Mouse (Mus musculus) hindbrain, embryonic 12.5 days (tissue): ENCODE data around the gene Rras. TPM values are rescaled to one million over a fixed set of nuclear protein-coding genes. Genes with fewer than 3 reads are reported as not detected.
"Not testable (repeated sequence)": the region's sequence is repeated elsewhere in the genome, so short reads cannot be mapped to it uniquely, and the experiment has no call there.

Source experiments
- ATAC-seq: fragments of 200-750 bp; cut with Nextera tagmentation; 2 replicates; pipeline ENCODE4 v1.8.0; 2017; ENCODE audit warnings: moderate TSS enrichment; ENCODE audit not compliant: low FRiP score
- H3K27ac ChIP-seq: fragments of 300-500 bp; sonication (generic); 2 replicates; pipeline ENCODE4 v1.5.1; 2016; ENCODE audit warnings: mild to moderate bottlenecking
- H3K27me3 ChIP-seq: fragments of 300-500 bp; sonication (generic); 2 replicates; pipeline ENCODE4 v1.6.1; 2016; ENCODE audit warnings: mild to moderate bottlenecking
- H3K36me3 ChIP-seq: fragments of 300-500 bp; sonication (generic); 2 replicates; pipeline ENCODE4 v1.6.1; 2016; ENCODE audit warnings: mild to moderate bottlenecking
- H3K4me1 ChIP-seq: fragments of 300-500 bp; sonication (generic); 2 replicates; pipeline ENCODE4 v1.6.1; 2016
- H3K4me2 ChIP-seq: fragments of 300-500 bp; sonication (generic); replicated peaks from 2 replicates; pipeline ENCODE4 v1.6.1; 2016; ENCODE audit warnings: mild to moderate bottlenecking
- H3K4me3 ChIP-seq: fragments of 300-500 bp; sonication (generic); 2 replicates; pipeline ENCODE4 v1.5.1; 2016; ENCODE audit warnings: mild to moderate bottlenecking
- H3K9ac ChIP-seq: fragments of 300-500 bp; sonication (generic); 2 replicates; pipeline ENCODE4 v1.6.1; 2016; ENCODE audit warnings: mild to moderate bottlenecking, moderate library complexity
- H3K9me3 ChIP-seq: fragments of 300-500 bp; sonication (generic); replicated peaks from 2 replicates; pipeline ENCODE4 v1.6.1; 2016; ENCODE audit warnings: mild to moderate bottlenecking
- WGBS: fragments of 180-500 bp; shearing (Covaris S2); methylation state at CpG from one replicate; pipeline ENCODE4 v1.1.7; 2016; 5-methylcytosine and 5-hydroxymethylcytosine counted together
- polyA plus RNA-seq: library from polyadenylated mRNA; unstranded; fragments of >200 nt; fragmentation: Nextera tagmentation; extraction: Ambion mirVana; gene quantifications from 2 replicates; pipeline ENCODE4 v1.2.1, GENCODE M21; 2016

The Rras gene
- polyA plus RNA-seq, 1 experiment from 2014 or later, result 22.6 TPM

DNA sequence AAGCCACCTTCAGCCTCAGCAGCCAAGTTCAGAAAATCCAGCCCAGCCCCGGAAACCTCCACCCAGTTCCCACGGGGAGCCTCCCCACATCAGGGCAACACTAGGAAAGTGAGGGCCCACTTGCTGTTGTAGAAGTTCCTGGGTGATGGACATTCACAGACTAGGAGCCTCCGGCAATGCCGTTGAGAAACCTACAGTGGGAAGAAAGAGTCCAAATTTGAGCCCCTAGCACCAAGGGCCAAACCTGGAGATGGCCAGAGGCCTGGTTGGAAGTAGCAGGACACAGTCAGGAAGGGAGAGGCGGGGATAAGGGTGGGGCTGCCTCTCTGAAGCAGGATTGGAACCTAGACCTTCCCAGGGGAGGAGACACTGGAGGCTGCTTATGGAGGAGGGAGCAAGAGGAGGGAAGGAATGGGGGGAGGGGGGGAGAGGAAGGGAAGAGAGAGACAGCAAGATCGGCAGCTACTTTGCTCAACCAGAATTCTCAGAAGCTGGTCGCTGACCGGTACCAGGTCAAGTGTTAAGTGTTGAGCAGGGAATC, 1.3 kb downstream of the Rras start:
- no peaks in the 10 kb centered on the region for H3K36me3 ChIP-seq
- H3K4me2 ChIP-seq, result peak overlapping the region; percentile 86; the same call in 1 of the 2 replicates
- no peaks in the 10 kb centered on the region for H3K9me3 ChIP-seq
- WGBS, result 44% methylated on average over 8 of the region's 8 CpGs
- H3K27me3 ChIP-seq, result 0 out of 2 replicates have a peak, but pooled peaks cover 3% of the 10 kb centered on the region
- peaks cover 30% of the 10 kb centered on the region for H3K4me1 ChIP-seq
- no peak overlapping the region for H3K4me3 ChIP-seq
- no peak overlapping the region for H3K9ac ChIP-seq
- ATAC-seq, result no peak
- H3K27ac ChIP-seq, result no peak overlapping the region

DNA sequence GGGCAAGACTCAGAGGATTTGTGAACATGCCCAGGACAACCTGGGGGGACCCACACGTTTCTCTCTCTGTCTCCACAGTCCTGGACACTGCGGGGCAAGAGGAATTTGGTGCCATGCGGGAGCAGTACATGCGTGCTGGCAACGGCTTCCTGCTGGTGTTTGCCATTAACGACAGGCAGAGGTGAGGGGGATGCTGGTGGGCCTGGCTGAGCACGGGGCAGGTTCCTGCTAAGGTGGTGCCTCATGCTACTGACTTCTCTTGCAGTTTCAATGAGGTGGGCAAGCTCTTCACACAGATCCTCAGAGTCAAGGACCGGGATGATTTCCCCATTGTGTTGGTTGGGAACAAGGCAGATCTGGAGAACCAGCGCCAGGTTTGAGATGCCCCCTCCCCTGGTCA, 2.5 kb downstream of the Rras start:
- Histone ChIP-seq H3K4me2 (no peak overlapping the region), H3K9me3 (no peaks in the 10 kb centered on the region), H3K27me3 (0 out of 2 replicates have a peak, but pooled peaks cover 3% of the 10 kb centered on the region), H3K9ac (no peak overlapping the region; the same call in 1 of the 2 replicates), H3K4me1 (peaks cover 20% of the 10 kb centered on the region), H3K4me3 (no peak overlapping the region), H3K36me3 (no peaks in the 10 kb centered on the region), H3K27ac (no peak overlapping the region)
- 79% methylated on average over 9 of the region's 9 CpGs for whole genome bisulfite sequencing
- no peak for ATAC-seq

DNA sequence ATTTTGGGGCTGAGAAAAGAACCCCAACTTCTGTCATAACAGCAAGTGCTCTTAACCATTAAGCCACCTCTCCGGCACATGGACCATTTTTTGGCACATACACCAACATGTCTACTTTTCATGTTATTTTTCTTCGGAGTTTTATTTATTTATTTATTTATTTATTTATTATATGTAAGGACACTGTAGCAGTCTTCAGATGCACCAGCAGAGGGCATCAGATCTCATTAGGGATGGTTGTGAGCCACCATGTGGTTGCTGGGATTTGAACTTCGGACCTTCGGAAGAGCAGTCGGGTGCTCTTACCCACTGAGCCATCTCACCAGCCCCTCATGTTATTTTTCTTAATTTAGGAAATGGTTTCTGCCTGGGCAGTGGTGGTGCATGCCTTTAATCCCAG, 6.0 kb downstream of the Rras start:
- not testable (repeated sequence) for H3K27me3 ChIP-seq, ATAC-seq, H3K9me3 ChIP-seq, H3K27ac ChIP-seq, H3K4me2 ChIP-seq, H3K4me3 ChIP-seq, H3K9ac ChIP-seq
- peaks cover 15% of the 10 kb centered on the region for H3K4me1 ChIP-seq
- WGBS, result 84% methylated on average over 5 of the region's 5 CpGs
- H3K36me3 ChIP-seq, result peaks cover 22% of the 10 kb centered on the region

DNA sequence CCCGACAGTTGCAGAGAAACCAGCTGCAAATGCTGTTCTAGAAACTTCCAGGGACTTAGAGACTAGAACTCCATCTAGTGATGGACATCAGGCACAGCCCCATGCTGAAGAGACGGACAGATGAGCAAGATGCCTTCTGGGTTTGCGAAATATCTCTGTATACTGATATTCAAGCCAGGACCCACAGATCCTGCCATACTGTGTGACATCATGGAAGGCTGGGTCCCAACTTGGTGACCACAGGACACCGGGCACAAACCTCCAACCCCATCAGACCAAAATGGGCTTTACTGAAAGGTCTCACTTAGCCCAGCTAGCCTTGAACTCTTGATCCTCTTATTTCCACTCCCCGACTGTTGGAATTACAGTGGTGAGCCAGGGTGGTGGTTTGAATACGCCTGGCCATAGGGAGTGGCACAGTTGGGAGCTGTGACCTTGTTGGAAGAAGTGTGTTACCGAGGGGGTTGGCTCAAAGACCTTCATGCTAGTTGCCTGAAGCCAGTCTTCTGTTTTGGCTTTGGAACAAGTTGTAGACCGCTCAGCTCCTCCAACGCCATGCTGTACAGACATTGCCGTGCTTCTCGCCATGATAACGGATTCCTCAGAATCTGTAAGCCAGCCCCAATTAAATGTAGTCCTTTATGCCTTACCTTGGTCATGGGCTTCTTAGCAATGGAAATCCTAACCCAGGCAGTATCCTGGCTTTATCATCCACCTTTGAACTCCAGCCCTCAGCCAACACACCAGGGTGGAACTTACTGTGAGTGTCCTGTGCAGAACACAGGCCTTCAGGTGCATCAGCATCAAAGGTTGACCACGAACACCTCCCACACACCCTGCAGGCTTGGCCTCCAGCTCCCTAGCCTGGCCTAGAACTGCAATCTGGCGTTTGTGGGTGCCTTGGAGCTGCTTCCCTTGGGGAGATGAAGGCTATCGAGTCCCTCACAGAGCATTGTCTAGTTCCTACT, 6.8 kb downstream of the Rras start:
- Histone ChIP-seq H3K9me3 (no peaks in the 10 kb centered on the region), H3K36me3 (peaks cover 31% of the 10 kb centered on the region), H3K27ac (no peak overlapping the region), H3K4me1 (peaks cover 12% of the 10 kb centered on the region), H3K4me2 (no peak overlapping the region), H3K4me3 (no peak overlapping the region), H3K9ac (no peak overlapping the region), H3K27me3 (0 out of 2 replicates have a peak, but pooled peaks cover 3% of the 10 kb centered on the region)
- no peak for ATAC-seq
- WGBS, result 85% methylated on average over 15 of the region's 15 CpGs

DNA sequence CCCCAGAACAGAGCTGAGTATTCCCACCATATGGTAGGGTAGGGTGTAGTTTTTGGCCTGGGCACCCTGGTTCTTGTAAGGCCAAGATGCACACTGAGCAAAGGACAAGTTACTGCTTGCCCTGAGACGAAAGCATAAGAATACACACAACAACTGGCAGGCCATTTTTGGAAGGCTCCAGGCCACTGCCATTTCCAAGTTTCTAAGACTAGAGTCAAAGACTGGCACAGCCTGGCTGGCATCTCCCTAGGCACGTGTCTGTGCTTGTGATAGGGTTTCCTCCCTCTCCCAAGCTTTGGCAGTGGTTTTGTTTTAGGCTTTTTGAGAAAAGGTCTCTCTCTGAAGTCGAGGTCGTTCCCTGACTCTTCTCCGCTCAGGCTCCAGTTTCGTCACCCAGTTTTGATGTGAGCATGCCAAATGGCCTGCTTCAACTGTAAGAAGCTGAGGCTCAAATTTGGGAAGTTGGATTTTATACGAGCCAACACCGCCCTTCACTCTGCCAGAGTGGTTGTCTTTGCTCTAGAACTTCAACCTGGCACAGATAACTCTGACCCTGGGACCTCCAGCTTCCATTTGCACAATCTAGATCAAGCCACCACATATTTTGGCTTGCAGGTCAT, 8.0 kb downstream of the Rras start:
- Histone ChIP-seq H3K4me3 (no peak overlapping the region), H3K27me3 (no peaks in the 10 kb centered on the region), H3K4me2 (no peak overlapping the region), H3K27ac (peak overlapping the region; percentile 52), H3K36me3 (peaks cover 42% of the 10 kb centered on the region), H3K9me3 (no peaks in the 10 kb centered on the region), H3K9ac (no peak overlapping the region), H3K4me1 (peaks cover 12% of the 10 kb centered on the region)
- 80% methylated on average over 8 of the region's 8 CpGs for WGBS
- no peak for ATAC-seq

DNA sequence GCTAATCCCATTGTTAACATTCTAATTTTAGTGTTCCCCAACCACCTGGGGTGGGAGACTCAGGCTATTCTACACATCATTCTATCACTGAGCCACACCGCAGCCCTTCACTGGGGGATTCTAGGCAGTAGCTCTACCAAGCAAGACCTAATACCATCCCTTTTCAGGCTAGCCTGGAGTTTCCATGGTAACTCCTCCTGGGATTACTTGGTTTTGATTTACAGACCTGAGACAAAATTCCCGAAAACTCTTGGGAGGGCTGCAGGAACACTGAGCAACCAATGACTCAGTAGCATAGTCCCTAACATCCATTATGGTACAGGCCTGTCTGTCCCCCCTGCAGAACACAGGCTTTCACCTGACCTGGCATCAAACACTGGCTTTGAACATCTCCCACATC, 8.5 kb downstream of the Rras start:
- Histone ChIP-seq H3K9me3 (no peaks in the 10 kb centered on the region), H3K27me3 (no peaks in the 10 kb centered on the region), H3K27ac (peak overlapping the region; percentile 13; the same call in 1 of the 2 replicates), H3K36me3 (peaks cover 48% of the 10 kb centered on the region), H3K9ac (no peak overlapping the region), H3K4me2 (no peak overlapping the region), H3K4me3 (no peak overlapping the region), H3K4me1 (peaks cover 12% of the 10 kb centered on the region)
- no peak for ATAC-seq
- 54% methylated on average over 2 of the region's 2 CpGs for WGBS

DNA sequence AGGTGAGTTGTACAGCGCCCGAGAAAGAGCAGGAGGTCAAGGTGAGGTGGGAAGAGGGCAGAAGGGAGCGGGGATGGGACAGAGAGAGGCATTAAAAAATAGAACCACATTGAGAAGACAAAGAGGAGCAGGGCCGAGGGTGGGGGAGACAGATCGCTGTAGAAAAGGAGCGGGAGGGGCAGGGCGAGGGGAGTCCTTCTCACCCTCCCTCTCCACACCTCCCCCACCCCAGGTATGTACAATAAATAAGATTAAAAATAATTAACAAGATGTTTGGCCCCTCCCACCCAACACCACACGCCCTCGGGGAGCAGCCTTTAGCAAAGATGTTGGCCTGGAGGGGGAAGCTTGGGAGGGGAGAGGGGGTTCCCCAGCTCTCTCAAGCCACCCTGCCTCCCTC, 10.0 kb downstream of the Rras start:
- peaks cover 63% of the 10 kb centered on the region for H3K36me3 ChIP-seq
- H3K27me3 ChIP-seq, result no peaks in the 10 kb centered on the region
- no peak overlapping the region for H3K4me2 ChIP-seq
- H3K27ac ChIP-seq, result no peak overlapping the region
- no peak for ATAC-seq
- H3K4me3 ChIP-seq, result no peak overlapping the region
- H3K9me3 ChIP-seq, result no peaks in the 10 kb centered on the region
- H3K9ac ChIP-seq, result no peak overlapping the region
- peaks cover 12% of the 10 kb centered on the region for H3K4me1 ChIP-seq
- WGBS, result 93% methylated on average over 9 of the region's 9 CpGs

DNA sequence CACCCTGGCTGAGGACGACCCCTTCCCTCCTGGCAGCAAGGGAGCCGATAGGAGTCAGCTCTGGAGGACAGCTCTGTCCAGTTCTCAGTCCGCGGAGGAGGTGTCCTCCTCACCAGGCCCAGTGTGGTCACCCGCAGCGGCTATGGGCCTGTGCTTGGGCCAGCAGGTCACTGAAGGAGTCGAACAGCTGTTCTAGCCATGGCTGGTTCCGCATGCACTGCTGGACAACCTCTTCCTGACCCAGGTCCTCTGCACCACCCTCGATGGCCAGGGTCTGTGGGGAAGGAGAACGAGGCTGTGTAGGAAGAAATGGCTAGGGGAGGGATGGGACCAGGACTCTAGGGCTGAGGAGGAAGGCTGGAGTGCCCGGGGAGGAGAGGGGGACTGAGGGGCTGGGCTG, 10.6 kb downstream of the Rras start:
- ATAC-seq, result no peak
- Histone ChIP-seq H3K9ac (no peak overlapping the region), H3K4me3 (no peak overlapping the region), H3K27ac (no peak overlapping the region), H3K4me2 (no peak overlapping the region), H3K36me3 (peaks cover 69% of the 10 kb centered on the region), H3K4me1 (peaks cover 12% of the 10 kb centered on the region), H3K27me3 (no peaks in the 10 kb centered on the region), H3K9me3 (no peaks in the 10 kb centered on the region)
- 93% methylated on average over 10 of the region's 11 CpGs for WGBS

DNA sequence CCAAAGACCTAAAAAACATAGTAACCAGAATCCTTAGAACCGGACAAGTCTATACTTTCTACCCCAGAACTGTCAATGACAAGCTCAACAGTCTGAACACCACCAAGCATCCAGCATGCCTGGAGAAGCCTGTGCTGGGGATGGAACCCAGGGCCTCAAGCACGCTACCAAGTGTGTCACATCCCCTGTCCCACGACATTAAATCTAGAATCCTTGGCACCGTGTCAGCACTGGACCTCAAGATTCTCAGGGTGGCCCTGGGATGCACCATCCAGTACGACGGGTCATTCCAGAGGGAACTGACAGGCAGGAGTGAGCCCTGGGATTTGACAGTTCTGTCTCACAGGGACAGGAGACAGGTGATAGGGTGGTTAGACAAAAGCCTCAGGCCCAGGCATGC, 12.2 kb downstream of the Rras start:
- WGBS, result 94% methylated on average over 6 of the region's 6 CpGs
- H3K4me1 ChIP-seq, result peaks cover 12% of the 10 kb centered on the region
- no peaks in the 10 kb centered on the region for H3K27me3 ChIP-seq
- H3K9me3 ChIP-seq, result no peaks in the 10 kb centered on the region
- H3K4me2 ChIP-seq, result no peak overlapping the region
- H3K9ac ChIP-seq, result no peak overlapping the region
- no peak for ATAC-seq
- no peak overlapping the region for H3K4me3 ChIP-seq
- H3K36me3 ChIP-seq, result peaks cover 85% of the 10 kb centered on the region
- H3K27ac ChIP-seq, result no peak overlapping the region

DNA sequence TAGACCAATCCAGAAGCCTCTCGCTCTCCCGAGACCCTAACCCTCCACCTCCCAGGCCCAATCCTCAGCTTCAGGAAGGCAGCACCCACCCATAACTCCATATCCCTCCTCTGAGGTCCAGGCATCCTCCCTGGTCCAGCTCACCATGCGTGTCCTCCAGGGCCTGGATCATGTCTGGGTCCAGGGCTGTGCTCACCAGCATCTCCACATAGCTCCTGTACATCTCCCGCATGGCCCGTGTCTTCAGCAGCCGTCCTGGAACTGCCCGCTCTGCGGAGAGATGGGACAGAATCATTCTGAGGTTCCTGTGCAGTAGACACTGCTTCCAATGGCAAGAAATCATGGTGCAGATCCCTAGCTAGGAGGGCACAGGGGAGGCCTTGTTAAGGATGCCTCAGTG, 13.1 kb downstream of the Rras start:
- Histone ChIP-seq H3K4me2 (no peak overlapping the region), H3K9ac (peak overlapping the region; percentile 23; the same call in 1 of the 2 replicates), H3K27me3 (no peaks in the 10 kb centered on the region), H3K27ac (no peak overlapping the region), H3K4me3 (no peak overlapping the region), H3K36me3 (peaks cover 94% of the 10 kb centered on the region), H3K4me1 (peaks cover 8% of the 10 kb centered on the region; the same call in 1 of the 2 replicates), H3K9me3 (no peaks in the 10 kb centered on the region)
- ATAC-seq, result no peak
- WGBS, result 97% methylated on average over 8 of the region's 8 CpGs

DNA sequence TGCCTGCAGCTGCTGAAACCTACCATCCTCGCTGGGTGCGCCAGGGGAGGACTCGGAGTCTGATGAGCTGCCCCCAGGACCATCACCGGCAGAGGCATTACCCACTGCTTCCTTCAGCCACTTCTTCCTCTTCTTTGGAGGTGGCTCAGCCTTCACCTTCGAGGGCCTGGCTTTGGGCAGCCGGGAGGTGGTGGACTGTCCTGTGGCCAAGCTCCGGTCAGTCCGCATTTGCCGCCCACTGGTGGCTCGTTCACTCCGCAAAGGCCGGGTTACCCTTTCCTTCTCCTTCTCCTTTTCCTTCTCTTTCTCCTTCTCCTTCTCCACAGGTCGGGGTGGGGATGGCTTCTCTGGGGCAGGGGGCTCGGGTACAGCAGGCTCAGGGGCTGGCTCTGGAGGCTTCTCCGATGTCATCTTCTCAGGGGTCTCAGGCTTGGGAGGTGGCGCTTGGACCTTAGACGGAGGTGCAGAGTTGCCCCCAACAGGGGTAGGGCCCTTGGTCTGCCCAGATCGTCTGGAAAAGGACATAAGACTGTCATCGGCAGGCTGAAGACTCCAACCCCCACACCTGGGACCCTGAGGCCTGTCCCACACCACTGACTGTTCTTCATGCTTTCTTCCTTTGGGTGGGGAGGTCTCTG, 16.1 kb downstream of the Rras start:
- whole genome bisulfite sequencing, result 94% methylated on average over 19 of the region's 19 CpGs
- H3K27ac ChIP-seq, result no peak overlapping the region

DNA sequence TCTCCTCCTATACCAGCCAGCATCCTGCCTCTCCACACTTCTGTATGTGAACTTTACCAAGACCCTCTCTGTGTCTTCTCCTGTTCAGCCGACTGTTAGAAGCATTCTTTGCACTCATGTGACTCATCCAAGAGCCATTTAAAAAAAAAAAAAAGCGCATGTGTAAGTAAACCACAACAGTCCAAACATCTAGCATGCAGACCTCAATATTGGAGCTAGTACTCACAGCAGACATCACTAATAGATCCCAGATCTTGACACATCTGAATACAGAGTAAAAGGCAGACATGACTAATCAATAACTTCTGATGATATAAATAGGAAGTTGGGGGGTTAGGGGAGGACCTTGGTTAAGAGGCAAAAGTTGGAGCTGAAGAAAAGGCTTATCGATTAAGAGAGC, 17.9 kb downstream of the Rras start:
- peaks cover 99% of the 10 kb centered on the region for H3K36me3 ChIP-seq
- no peak overlapping the region for H3K9ac ChIP-seq
- H3K27ac ChIP-seq, result no peak overlapping the region
- H3K4me2 ChIP-seq, result no peak overlapping the region
- ATAC-seq, result no peak
- H3K9me3 ChIP-seq, result no peaks in the 10 kb centered on the region
- 89% methylated on average over 3 of the region's 3 CpGs for WGBS
- H3K4me1 ChIP-seq, result no peaks in the 10 kb centered on the region
- no peaks in the 10 kb centered on the region for H3K27me3 ChIP-seq
- no peak overlapping the region for H3K4me3 ChIP-seq

More for the DNA sequence above, 16.1 kb downstream of the Rras start:
- Histone ChIP-seq H3K9me3 (no peaks in the 10 kb centered on the region), H3K4me1 (no peaks in the 10 kb centered on the region), H3K9ac (no peak overlapping the region), H3K36me3 (peaks cover 99% of the 10 kb centered on the region), H3K27me3 (no peaks in the 10 kb centered on the region), H3K4me2 (no peak overlapping the region), H3K4me3 (no peak overlapping the region)
- no peak for ATAC-seq
